Mouse (Mus musculus): ENCODE data around the gene Adamts20.

Gene Adamts20

DNA sequence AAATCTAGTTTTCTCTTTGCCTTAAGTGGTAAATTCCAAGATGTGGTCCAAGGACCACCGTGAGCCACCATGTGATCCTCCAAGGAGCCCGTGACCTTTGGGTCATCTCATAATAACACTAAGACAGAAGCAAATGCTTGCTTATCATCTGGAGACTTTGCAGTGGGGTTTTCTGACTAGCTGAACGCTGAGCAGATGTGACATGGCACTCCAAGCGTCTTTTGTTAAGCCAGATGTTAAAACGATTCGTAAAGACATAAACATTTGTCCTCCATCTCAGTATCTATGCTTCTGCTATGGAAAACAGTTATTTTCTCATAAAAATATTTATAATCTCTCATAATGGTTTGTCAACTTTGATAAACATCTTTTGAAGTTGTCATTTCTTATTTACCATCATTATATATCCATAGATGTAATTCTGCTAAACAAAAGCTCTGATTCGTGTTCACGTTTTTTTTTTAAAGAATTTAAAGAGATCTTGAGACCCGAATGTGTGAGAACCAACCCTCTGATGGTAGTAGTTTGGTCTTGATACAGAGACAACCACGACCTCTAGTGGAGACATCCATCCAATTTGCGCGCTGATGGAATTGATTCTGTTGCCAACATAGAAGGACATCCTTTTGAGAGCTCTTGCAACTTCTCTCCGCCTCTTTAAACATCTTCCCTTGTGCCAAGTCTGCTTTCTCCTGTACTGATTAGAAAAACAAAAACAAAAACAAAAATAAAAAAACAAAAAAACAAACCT lies 212.1 kb downstream of the Adamts20 start:
- DNase-seq (ENCODE audit: low spot score in 2 of 2) = no peak

- peak in 1 of 2 experiments; percentile 51 for DNase-seq (ENCODE audit: low spot score in 2 of 2)
Observed at GRCm38 (mm10) chr15:94249766-94250165, 215.5 kb downstream of the Adamts20 start.

- DNase-seq (ENCODE audit: low spot score in 2 of 2) = peak; percentile 80 to 83
Observed at GRCm38 (mm10) chr15:94248386-94248785, 216.8 kb downstream of the Adamts20 start.

DNA sequence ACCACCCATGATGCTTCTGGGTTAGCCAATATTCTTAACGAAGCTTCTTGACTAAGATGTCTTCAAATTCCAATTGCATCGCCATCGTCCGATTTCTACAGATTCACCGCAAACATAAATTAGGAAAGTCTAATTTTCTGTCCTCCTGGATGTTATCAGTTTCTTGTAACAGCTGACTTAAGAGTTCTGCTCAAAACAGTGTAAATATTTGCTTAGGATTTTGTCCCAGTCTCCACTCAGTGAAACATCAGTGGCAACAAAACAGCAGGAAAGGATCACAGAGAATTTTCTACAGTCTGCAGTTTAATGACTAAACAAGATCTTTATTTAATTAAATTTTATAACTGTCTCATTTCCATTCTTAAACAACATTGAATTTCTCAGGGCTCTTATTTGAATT lies 218.5 kb downstream of the Adamts20 start:
- no peak for DNase-seq (ENCODE audit: low spot score in 2 of 2)

DNA sequence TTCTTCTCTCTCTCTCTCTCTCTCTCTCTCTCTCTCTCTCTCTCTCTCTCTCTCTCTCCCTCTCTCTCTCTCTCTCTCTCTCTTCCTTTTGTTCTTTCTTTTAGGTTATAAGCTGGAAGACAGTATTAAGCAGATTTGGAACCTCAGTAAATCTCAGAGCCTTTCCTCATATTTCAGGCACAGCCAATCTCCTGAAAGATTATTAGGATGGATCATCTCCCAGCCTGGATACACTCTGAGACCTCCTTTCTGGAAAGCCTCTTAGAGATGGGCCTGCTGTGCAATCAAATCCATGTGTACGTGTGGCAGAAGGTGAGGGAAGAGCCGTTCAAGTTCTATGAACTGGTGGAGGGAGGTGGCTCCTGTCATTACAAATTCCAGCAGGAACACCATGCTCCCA lies 220.9 kb downstream of the Adamts20 start:
- no peak for DNase-seq (ENCODE audit: low spot score in 2 of 2)

- no peak for DNase-seq (ENCODE audit: low spot score in 2 of 2)
Observed at GRCm38 (mm10) chr15:94242133-94242532, 223.1 kb downstream of the Adamts20 start.

- DNase-seq (ENCODE audit: low spot score in 2 of 2) = no peak
Observed at GRCm38 (mm10) chr15:94239637-94240036, 225.6 kb downstream of the Adamts20 start.

DNA sequence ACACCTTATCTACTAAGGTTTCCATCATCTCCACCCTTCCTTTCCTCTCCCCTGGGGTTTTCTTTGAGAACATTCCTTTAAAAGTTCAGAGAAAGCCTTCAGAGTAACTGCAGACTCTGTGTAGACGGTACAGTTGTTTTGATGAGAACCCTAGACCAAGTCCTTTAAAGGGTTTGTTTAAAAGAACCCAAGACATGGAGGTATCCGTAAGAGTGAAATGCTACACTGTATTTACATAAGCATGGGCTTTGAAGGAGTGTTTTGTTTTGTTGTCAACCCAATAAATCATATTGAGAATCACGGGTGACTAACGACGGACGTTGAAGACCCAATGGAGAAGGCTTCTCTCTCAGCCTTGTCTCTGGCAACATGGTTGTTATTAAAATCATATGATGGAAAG lies 226.1 kb downstream of the Adamts20 start:
- DNase-seq (ENCODE audit: low spot score in 2 of 2) = no peak

DNA sequence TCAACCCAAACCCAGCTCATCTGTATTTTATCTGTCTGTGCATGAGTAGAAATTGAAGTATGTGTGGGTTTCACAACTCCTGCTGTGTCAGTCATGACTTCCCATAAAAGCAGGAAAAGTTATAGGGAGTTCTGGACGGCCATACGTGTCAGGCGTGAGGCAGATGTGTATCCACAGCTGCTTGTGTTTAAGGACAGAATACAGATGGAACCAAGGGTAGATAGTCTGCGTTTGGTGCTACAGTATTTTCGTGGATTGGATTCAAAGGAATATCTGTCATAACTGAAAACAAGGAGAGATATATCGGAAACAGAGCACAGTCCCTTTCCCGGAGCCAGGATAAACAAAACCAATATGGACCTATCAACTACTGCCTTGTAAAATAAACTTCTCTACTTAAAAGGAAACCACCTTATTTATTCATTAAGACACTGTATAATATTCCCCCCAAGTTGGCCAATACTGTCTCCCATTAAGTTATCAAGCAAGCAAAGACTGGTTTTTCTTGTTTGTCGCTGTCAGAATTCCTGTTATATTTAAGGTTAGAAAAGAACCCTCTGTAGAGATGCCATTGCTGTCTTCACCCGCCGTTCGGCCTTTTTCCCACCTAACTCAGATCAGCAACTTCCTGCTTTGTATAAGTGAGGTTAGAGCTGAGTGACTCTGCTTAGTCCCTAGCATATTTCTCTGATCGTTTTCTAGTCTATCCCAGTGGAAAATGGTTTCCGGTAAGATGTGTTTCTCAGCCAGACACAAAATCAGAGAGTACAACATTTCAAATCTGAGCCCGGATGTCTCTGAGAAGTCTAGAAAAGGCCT lies 227.0 kb downstream of the Adamts20 start:
- DNase-seq (ENCODE audit: low spot score in 2 of 2) = no peak

GRCm38 (mm10) chr15:94236726-94237125 lies 228.5 kb downstream of the Adamts20 start:
- no peak for DNase-seq (ENCODE audit: low spot score in 2 of 2)

- DNase-seq (ENCODE audit: low spot score in 2 of 2) = no peak
Observed at GRCm38 (mm10) chr15:94236121-94236520, 229.1 kb downstream of the Adamts20 start.

DNA sequence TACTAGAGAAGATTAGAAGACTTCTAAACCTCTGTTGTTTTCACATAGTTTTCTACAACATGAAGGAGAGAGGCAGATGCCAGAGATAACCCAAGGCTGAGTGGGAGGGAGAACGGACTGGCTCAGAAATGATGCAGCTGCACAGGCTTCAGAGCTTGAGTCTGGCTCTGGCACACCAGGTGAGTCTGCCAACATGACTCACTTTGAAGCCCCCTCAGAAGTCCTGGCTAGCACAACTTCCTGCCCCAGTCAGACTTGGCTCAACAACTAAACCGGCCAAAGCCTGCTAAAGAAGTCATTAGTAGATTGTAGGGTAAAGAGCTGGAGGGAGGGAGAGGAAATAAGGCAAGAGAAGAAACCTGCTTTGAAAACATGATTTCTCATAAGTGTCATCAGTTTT lies 230.0 kb downstream of the Adamts20 start:
- no peak for DNase-seq (ENCODE audit: low spot score in 2 of 2)

DNA sequence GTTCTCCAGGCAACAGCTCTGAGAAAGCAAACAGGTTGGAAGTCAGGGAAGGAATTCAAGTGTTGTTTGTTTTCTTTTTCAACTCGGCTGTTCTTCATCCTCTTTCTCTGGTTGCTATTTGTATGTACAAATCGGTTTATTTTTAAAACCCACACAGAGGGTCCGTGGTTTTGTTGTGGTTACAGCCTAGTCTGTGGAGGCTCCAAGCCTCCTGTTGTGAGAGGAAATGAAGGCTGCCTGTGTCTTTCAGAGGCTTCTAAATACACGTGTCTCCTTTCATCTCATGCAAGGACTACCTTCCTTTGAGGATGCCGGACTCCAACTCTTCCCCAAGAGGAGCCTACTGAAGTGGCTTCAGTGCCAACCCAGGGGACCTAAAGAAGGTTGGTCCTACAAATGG lies 234.0 kb downstream of the Adamts20 start:
- DNase-seq (ENCODE audit: low spot score in 2 of 2) = no peak

- DNase-seq (ENCODE audit: low spot score in 2 of 2) = peak; percentile 24 to 38
Observed at GRCm38 (mm10) chr15:94227388-94227787, 237.8 kb downstream of the Adamts20 start.

DNA sequence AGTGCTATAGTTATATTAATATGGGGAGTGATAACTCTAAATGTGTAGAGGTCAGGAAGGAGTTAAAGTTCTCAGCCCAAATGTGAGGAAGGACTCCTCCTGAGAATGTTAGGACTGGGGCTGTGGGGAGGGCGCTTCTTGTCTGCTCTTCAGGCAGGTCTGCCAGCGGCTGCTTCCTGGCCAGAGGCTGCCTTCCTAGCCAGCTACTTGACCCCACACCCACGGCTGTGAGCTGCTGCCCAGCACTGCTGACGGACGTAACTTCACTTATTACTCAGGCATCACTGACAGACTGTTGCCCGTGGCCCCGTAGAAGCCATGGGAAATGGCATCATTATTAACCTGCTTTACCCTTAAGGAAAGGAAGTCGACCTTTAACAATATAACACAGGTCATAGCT lies 242.1 kb downstream of the Adamts20 start:
- DNase-seq (ENCODE audit: low spot score in 2 of 2) = no peak

DNA sequence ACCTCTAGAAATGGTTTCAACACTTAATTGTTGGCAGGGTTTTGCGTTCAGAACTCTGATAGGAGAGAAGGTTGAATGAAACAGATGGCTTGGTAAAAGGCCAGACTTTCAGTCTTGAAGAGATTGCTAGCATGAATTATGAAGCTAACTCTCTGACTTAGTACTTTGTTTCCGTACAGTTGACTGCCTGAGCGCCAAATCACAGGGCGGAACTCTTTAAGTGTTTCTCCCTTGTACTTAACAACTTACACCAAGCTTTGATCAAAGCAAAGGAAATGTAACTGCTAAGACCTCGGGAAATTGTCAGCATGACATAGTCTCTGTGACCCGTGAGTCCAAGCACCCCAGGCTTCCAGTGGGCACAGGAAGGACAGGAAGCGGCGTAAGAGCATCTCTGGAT lies 244.5 kb downstream of the Adamts20 start:
- peak; percentile 42 to 46 for DNase-seq (ENCODE audit: low spot score in 2 of 2)
